Mouse (Mus musculus): ENCODE measurements around the gene Map2k5.

GRCm38 (mm10) chr9:63333074-63333473 lies 44.6 kb downstream of the Map2k5 start:
- TF ChIP-seq CTCF (IDR thresholded peaks at IDR 0.05; ENCODE audit: insufficient read depth, low read length) (peak; percentile 41), POLR2A (IDR thresholded peaks at IDR 0.05; ENCODE audit: borderline replicate concordance, extremely low read depth, low read depth, low read length) (no peak)

Measured in lung, adult 2 months (tissue).